Mouse (Mus musculus) ovary, adult 18-20 months (tissue): Measurements from ENCODE around the gene Bbs9.

ENCODE experiments used
- DNase-seq: peaks from one replicate; pipeline ENCODE4 v3.0.0; 2022; ENCODE audit warnings: low spot score, mixed read lengths

Gene Bbs9

DNA sequence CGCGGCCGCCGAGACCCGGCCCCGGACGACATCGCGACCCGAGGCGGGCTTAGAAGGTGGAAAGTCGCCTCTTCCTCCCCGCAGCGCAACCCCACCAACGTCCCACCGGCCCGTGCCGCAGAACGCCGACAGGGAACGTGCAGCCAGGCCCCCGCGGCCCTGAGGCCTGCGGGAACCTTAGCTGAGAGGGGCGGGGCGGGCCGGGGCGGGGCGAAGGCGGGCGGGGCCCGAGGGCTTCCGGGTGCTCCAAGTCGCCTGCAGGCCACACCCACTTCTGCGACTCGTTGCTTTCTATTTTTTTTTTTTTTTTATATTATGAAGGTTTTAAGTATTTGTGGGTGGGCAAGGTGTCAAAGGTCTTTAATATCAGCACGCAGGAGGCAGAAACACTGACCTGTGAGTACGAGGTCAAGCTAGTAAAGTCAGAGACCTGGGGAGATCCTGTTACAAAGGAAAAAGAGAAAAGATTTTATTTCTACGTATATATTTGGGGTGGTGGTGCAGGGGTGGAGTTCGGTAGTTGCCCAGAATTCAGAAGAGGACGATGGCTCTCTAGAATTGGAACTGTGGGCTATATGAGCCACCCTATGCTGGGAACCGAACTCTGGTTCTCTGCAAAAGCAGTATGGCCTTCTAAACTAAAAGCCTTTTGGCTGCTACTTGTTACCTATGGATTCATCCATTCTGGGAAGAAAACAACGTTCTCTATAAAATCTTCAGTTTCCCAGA, 7.2 kb upstream of the Bbs9 start:
- DNase-seq: peak; percentile 59

DNA sequence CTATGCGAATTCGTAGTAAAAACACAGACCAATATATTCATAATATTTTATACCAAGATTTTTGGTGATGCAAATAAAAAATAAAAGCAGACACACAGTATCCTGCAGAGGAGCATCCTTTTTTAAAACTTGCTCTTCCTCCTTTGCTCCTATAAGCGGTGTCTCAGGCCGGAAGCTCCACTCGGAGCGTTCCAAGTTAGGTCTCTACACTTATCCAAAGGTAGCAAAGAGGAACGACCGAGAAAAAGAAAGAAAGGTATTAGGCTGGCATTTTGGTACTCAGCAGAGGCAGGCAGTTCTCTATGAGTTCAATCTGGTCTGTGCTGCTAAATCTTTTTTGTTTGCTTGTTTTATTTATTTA, 6.6 kb upstream of the Bbs9 start:
- DNase-seq: no peak

DNA sequence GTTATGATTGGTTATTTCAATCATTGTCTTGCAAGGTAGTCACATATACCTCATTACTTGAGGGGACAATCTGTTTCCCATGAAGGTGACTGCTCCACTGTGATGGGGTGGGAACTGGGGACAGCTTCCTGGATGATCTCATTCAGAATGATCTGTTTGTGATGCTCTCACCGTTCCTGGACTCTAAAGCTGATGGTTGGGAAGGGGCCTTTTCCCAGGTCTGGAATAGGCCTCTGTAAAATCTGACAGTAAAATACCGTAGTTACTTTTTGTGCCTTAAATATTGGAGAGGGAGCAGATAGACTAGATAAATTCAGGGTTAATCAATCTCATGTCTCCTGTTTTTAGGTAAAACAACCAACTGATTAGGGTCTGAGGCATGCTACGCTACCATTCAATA, 5.9 kb upstream of the Bbs9 start, which contains the start of gene Rp9:
Rp9 (minus strand) TSS at position 101 of the 400 bp plus-strand sequence.
- no peak for DNase-seq

DNA sequence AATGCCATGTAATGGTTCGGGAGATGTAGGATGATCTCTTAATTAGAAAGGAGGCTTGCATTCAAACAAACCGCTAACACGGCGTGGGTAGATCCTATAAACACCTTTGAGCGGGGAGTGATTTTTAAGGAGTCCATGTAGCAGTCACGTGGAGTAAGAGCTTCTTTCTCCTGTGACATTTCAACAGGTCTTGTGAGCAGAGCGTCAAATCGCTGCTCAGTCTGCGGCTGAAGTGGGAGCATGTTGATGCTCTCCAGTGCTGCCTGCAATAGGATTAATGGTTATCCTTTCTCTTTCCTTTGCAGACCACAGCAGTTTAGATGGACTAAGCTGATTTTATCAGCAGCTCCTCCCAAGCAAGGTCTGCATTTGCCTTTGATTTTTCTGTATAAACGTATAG, 750 bp downstream of the Bbs9 start:
- DNase-seq: no peak

DNA sequence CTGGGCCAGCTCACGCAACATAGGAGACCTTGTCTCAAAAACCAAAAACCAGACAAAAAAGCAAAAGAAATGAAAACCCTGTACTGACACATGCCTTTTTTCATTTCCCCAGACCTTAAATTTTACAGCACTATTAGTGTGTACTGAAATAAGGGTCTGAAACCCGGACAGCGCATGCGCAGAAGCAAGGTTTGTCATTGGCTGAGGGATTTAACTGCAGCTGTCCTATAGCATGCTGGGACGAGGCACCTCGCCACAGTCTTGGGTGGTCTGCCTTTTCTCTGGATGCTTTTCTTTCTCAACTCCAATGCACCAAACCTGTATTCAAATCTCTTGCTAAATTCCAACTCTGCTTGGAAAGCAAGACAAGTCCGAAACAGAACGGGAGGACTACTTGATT, 3.4 kb downstream of the Bbs9 start:
- no peak for DNase-seq

DNA sequence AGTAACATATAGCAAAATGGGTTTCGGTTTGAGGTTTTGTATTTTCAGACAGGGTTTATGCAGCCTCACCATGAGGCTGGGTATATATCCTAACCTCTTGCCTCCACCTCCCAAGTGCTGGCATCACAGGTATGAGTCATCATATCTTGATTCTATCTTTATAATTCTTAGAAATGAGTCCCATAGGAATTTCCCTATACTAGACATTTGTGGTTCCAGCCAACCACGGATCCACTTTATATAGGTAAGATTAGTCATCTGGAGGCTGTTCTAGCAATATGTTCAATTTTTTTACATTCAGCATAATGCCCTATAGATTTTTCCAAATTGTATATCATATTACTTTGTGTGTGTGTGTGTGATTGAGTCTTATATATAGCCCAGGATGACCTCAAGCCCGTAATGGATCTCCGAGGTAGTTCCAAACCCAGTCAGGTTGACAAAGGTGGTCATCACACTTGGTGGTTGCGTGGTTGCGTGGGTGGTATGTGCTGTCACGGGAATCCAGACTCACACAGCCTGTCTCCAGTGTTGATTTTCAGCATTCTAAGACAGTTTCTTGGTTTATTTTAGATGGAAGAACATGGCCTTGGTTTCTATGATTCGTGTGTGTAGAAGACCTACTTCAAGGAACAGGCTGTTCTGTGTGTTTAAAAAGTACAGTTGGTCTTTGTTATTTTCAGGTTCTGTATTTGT, 8.5 kb downstream of the Bbs9 start:
- no peak for DNase-seq

DNA sequence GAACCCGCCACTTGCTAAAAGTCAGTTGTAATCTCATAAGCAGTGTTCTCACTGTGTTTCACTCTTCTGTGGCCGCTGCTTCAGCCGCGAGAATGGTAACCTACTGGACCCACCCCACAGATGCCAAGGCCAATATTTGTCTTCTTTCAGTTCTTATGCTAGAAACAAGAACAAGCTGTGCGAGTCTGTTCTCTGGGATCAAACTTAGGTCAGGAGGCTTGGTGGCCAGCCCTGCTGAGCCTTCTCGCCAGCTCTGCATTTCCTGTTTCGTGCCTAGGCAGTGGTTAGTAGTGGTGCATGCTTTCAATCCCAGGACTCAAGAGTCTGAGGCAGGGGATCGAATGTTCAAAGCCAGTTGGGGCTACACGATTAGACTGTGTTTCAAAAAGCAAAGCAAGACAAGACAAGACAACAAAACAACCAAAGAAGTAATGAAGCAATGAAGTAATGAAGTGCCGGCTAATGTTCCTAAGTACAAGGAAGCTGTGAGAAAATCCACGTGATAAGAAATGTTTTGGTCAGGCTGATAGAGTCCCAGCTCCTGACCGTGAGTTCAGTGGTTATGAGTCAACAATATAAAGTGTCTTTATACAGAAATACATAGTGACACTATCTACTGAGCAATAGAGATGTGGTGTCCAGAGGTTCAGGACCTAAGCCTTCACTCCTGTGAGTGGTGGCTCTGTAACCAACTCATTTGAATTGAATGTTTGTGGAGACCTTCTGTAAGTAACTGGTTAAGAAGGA, 9.2 kb downstream of the Bbs9 start:
- no peak for DNase-seq

DNA sequence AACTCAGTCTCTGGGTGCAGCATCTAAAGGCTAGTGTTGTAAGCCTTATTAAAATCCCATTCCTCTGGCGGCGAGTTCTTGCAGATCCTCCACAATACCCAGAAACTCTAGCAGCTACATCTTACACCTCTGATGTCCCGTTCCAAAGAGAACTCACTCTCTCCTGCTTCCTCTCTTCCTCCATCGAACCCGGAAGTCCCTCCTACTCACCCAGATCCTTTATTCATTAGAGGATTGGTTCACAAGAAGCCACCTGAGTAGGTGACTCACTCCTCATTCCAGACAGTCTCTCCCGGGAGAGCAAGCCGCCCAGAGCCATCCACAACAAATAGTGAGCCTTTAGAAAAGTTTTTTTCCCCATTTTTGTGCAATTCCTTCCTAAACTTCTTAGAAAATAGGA, 10.7 kb downstream of the Bbs9 start:
- DNase-seq: no peak

DNA sequence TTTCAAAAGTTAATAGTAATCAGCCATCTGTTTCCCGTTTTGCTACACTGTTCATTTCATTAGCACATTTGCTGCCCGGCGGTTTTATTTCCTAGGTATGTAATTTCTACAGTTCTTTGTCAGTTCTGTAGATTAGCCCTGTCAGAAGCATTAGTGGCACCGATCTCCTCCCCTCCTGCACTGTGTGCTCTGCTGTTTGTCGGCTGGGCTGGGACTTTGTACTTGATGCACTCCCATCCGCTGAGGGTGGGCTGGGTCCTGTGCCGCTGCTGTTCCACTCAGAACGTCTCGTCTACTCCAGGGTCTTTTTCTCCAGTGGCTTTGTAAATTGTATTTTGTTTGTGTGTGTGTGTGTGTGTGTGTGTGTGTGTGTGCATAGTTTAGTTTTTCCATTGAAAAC, 13.4 kb downstream of the Bbs9 start:
- no peak for DNase-seq

DNA sequence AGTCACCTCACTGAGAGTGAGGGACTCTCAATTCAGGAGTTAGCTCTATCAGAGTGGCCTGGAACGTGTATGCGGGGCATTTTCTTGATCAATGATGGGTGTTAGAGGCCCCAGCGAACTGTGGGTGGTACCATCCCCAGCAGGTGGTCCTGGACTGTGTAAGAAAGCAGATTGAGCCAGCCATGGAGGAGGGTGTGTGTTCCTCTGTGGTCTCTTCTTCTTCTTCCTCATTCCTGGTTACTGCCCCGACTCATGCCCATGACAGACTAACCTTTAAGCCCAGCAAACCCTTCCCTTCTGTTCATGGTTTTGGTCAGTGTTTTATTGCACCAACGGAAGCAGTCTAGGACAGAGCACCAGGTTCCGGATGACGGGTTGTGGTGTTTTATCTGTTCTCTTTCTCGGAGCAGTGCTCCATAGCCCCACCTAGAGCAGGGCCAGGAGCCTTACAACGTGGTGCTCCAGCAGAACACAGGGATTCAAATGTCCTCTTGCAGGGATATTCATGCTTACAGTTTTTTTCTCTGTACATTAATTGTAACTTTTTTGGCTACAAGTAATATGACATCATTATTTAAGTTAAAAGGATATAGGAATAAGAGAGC, 18.8 kb downstream of the Bbs9 start:
- DNase-seq: no peak

DNA sequence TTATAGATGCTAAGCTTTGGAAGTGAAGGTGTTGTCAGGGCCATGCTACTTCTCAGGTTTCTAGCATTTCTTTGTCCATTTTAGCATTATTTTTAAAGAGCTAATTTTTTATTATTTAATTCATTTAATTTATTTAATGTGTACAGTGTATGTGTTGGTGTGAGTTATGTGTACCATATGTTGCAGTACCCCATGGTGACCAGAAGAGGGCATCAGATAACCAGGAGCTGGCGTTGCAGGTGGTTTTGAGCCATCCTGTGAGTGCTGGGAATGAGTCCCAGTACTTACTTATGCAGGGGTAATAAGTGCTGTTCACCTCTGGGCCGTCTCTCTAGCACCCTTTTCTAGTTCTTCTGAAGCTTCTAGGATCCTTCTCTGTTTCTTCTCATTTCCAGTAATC, 19.6 kb downstream of the Bbs9 start:
- no peak for DNase-seq

DNA sequence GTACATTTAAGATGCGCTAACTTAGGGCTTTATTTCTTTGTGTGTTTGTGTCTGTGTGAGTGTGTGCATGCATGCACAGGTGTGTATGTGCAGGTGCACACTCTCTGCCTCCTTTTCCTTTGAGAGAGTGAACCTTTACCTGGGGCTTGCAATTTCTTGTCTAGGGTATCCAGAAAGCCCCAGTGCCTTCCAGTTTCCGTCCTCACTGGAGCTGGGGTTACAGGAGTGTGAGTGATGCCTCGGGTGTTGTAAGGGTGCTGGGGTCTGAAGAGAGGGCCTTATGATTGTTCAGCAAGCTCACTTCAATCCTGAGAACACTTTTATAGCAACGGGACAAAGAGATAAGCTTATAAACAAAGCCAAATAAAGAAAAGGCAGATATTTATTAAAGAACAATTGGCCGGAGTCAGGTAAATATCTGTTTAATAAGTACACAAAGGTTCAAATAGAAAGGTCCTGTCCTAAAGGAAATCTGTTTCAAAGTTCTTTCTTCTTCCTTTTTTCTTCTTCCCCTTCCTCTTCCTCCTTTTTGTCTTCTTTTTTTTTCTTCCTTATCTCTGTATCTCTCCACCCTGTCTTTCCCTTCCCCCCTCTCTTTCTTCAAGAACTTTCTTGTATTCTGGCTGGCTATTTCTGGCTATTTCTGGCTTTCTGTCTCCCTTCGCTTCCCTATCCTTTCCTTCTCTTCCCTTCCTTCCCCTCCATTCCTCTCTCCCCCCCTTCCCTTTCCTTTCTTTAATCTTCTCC, 21.7 kb downstream of the Bbs9 start:
- no peak for DNase-seq

DNA sequence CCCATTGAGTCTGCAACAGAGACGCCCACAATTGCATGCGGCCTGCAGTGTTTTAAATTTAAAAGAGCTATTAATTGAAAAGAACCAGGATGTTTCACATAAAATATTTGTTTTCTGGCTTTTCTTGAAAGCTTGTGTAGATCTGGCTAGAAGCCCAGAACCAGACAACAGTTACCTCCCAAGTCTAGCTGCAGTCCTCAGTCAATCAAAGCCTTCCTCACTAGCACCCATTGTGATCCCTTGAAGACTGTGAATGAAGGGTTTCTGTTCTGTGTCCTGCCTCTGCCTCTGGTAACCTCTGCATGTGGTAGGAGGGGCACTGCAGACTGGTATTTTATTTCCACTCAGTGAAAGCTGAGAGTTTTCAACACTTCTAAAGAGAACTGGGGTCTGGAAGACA, 27.5 kb downstream of the Bbs9 start:
- DNase-seq: no peak

DNA sequence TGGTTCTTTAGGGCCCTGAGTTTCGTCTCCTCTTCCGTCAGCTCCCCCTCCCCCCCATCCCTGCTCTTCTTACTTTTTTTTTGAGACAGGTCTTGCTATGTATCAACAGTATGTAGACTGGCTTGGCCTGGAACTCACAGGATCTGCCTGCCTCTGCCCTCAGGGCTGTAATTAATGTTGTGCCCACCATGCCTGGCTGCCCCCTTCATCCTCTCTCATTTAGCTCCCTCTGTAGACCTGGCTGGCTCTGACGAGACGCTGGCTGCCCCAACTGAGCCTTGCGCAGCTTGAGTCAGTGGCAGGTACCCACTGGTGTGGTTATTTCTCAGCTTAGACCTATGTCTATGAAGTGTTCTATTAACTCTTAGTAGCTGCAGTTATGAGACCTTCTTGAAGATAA, 28.1 kb downstream of the Bbs9 start:
- DNase-seq: no peak

DNA sequence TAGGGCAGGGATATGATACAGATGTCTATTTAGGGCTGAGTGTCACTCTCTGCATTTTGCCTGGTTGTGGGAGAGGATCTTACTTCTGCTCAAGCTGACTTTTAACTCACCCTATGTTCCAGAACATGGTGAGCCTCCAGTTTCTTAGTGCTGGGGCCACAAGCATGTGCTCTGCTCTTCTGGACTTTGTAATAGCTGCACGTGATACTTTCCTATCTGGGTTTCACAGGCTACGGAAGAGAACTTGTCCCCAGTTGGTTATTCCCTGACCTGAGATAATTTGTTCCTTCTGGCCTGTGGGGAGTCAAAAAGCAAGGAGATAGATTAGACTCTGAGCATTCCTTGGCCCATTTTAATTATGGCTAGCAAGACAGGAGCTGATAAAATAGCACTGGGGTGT, 30.1 kb downstream of the Bbs9 start:
- DNase-seq: no peak

DNA sequence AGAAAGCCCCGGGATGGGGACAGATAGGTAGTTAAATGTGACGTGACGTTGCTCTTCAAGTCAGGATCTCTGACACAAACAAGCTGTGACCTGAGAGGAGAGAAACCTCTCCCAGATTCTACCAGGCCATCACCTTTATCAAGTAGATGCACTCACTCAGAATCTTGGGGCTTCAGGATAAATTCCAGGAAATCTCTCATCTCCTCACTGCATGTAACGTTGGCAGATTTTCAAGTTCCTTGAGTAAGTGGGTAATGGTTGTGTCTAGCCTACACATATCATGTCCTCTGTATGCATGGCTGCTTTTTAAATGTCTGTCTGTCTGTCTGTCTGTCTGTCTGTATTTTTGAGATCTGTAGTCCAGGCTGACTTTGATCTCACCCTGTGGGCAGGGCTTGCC, 39.6 kb downstream of the Bbs9 start:
- DNase-seq: no peak

DNA sequence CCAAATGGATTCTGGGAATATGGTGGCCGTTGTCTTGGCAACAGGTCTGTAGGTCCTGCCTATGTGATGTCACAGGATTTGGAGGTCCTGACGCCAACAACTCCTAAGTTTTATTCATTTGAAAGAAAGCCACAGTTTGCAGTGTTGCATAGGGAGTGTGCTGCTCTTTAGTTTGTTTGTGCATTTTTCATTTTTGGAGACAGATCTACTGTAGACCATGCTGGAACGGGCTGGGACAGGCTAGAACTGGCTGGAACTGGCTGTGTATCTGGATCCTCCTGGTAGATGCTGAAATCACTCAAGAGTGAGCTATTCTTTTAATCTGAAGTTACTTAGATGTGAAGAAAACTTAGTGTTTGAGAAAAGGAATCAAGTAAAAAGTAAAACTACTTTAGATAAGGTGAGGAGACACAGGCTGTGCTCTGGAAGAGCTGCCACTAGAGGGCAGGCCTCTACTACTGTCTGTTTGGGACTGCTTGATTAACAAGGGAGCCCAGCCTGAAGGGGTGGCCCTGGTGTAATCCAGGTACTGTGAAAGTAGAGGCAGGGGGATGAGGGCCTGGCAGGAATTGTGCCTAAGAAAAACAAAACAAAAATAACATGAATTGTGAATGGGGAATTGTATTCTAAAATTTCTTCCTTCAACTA, 43.0 kb downstream of the Bbs9 start:
- no peak for DNase-seq

DNA sequence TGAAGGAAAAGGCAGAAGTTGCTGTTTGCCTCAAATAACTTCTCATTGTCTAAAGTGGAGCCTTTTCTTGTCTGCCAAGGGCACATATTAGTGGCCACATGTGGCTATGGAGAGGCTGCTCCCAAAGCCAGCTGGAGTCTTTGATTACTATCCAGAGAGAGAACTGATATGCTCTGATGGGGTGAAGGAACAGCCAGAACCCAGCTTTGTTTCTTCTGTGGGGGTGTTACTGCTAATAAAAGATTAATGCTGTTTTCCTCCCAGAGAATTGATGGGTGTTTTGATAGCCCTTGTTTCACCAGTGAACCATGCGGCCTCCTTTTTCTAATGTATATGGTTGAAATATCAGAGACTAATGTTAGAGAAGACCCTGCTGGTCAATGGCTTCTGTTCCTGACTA, 47.9 kb downstream of the Bbs9 start:
- DNase-seq: no peak

DNA sequence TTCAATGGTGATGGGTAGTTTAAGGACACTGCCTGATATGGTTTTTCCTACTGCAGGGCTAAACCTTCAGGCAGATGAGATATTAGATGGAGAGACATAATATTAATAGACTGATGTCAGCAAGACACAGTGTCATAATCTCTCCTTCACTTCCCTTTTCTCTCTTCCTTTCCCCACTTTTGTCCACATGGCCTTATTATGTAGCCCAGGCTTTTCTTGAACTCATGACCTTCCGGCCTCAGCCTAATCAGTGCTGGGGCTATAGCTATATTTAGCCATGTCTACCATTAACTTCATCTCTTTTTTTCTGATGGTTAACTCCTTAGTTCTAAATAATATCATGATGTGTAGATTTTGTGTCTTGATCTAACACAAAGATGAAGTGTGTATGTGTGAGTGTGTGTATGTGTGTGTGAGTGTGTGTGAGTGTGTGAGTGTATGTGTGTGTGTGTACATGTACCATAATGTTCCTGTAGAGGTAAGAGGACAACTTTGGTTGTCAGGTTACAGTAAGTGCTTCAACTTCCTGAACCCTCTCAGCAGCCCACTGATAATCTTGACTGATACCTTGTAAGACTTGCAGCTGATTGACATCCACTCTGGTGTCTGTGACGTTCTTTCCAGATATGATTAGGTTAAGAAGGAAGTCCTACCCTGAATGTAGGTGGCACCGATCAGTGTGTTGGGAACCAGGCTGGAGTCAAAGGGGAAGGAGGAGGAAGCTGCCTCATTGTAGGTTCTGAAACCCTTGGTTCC, 55.4 kb downstream of the Bbs9 start:
- DNase-seq: no peak

DNA sequence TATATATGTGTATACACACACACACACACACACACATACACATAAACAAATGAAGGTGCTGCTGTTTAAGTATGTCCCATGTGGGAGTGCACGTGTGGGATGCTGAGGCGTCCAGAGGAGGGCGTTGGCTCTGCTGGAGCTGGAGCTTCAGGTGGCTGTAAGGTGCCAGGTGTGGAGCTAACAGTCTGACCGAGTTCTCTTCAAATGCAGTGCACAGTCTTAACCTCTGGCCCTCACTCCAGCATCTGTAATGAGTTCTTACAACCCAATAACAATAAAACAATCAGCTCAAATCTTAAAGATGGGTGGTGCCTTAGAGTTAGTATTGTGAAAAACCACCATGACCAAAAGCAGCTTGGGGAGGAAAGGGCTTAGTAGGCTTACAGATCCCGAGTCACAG, 56.6 kb downstream of the Bbs9 start:
- DNase-seq: no peak
